Mouse (Mus musculus): Measurements from ENCODE around the gene Krt75. TPM values are rescaled to one million over a fixed set of nuclear protein-coding genes. Genes with fewer than 3 reads are reported as not detected.
"Not testable (repeated sequence)": the region's sequence is repeated elsewhere in the genome, so short reads cannot be mapped to it uniquely, and the experiment has no call there.

The Krt75 gene
- total RNA-seq, 2 experiments from 2014 or later: not detected

DNA sequence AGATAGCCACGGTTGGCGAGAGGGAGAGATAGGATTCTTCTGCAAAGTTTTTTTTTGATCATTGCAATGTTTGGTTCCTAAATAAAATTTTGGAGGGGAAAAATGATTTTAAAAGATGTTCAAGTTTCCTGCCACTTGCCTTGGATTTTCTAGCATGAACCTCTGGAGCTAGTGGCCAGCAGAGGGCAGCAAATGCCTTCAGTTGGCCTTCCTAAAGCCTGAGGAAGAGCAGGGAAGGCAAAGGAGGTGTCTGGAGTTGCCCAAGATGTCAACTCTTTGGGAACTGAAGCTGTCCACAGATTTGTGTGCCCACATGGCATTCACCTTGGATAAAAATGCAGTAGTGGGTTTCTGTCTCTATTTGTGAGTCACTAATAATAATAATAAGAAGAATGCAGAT, 53.9 kb downstream of the Krt75 start:
- intact Hi-C loops (cut with DNase I): loop anchor here (1.0 to 2.0 kb wide), 5 partner anchors 179 to 545 kb away; no protein-coding TSS in a partner anchor
- peak; percentile 69 to 81 for DNase-seq

DNA sequence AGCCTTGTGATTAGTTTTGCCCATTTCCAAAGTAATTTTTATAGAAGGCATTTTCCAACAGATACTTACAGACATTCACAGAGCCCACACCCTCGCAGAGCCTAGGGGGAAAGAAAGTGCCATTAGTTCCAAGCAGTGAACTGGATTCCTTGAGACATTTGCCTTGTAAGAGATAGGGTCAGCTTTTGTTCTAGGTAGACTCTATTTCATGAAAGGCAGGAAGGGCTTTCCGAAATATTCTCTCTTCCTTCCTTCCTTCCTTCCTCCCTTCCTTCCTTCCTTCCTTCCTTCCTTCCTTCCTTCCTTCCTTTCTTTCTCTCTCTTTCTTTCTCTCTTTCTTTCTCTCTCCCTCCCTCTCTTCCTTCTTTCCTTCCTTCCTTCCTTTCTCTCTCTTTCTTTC, 56.5 kb downstream of the Krt75 start, which contains the start of gene Gm49425:
Gene Gm49425 (minus strand): TSS at position 101 of the 400 bp plus-strand sequence.
- DNase-seq; intact Hi-C loops (cut with DNase I): not testable (repeated sequence)

Small RNA genes within 50 kb of the gene (microRNA-seq; reads per million reads assigned to microRNA genes)
- 0 reads per million in 2 experiments for gene Gm44393 (ENCODE audit: borderline number of aligned reads in 2 of 2)
- 0 reads per million in 2 experiments for gene Gm44460 (ENCODE audit: borderline number of aligned reads in 2 of 2)

Other genes starting within 250 kb of the Krt75 start
- gene Krt80, start 203.7 kb downstream of the Krt75 start, total RNA-seq (2021): 1 to 10 TPM; 2.0 to 2.1 TPM
- gene Krt7, start 162.9 kb downstream of the Krt75 start, total RNA-seq (2021): 1 to 10 TPM; 2.1 to 2.9 TPM
- gene Krt87, start 135.1 kb downstream of the Krt75 start, total RNA-seq (2021): not detected
- not detected for gene Krt88, start 126.2 kb downstream of the Krt75 start, total RNA-seq (2021)
- not detected for gene Krt81, start 110.2 kb downstream of the Krt75 start, total RNA-seq (2021)
- gene Krt86, start 100.4 kb downstream of the Krt75 start, total RNA-seq (2021): not detected
- not detected for gene Krt83, start 82.4 kb downstream of the Krt75 start, total RNA-seq (2021)
- not detected for gene Gm49425, start 56.6 kb downstream of the Krt75 start, total RNA-seq (2021)
- not detected for gene Krt84, start 41.1 kb downstream of the Krt75 start, total RNA-seq (2021)
- not detected for gene Krt82, start 23.2 kb downstream of the Krt75 start, total RNA-seq (2021)
- not detected for gene Krt90, start 11.0 kb downstream of the Krt75 start, total RNA-seq (2021)
- not detected for gene Gm5414, start 54.3 kb upstream of the Krt75 start, total RNA-seq (2021)
- gene Gm5478, start 73.5 kb upstream of the Krt75 start, total RNA-seq (2021): not detected
- not detected for gene Krt6b, start 106.4 kb upstream of the Krt75 start, total RNA-seq (2021)
- not detected for gene Krt6a, start 120.4 kb upstream of the Krt75 start, total RNA-seq (2021)
- gene Krt5, start 139.0 kb upstream of the Krt75 start, total RNA-seq (2021): not detected
- not detected for gene Krt71, start 169.2 kb upstream of the Krt75 start, total RNA-seq (2021)
- gene Krt72, start 212.6 kb upstream of the Krt75 start, total RNA-seq (2021): not detected
- gene Krt73, start 228.4 kb upstream of the Krt75 start, total RNA-seq (2021): not detected
- gene Krt2, start 244.3 kb upstream of the Krt75 start, total RNA-seq (2021): not detected

All from heart, postnatal 36 days (tissue).